Mouse (Mus musculus): ENCODE data around the gene Saysd1. TPM values are rescaled to one million over a fixed set of nuclear protein-coding genes. Genes with fewer than 3 reads are reported as not detected.

Gene Saysd1
- 11.4 and 15.3 TPM in 2 replicates for polyA plus RNA-seq (2014; fragmentation: Nextera tagmentation; extraction: Ambion mirVana)

DNA sequence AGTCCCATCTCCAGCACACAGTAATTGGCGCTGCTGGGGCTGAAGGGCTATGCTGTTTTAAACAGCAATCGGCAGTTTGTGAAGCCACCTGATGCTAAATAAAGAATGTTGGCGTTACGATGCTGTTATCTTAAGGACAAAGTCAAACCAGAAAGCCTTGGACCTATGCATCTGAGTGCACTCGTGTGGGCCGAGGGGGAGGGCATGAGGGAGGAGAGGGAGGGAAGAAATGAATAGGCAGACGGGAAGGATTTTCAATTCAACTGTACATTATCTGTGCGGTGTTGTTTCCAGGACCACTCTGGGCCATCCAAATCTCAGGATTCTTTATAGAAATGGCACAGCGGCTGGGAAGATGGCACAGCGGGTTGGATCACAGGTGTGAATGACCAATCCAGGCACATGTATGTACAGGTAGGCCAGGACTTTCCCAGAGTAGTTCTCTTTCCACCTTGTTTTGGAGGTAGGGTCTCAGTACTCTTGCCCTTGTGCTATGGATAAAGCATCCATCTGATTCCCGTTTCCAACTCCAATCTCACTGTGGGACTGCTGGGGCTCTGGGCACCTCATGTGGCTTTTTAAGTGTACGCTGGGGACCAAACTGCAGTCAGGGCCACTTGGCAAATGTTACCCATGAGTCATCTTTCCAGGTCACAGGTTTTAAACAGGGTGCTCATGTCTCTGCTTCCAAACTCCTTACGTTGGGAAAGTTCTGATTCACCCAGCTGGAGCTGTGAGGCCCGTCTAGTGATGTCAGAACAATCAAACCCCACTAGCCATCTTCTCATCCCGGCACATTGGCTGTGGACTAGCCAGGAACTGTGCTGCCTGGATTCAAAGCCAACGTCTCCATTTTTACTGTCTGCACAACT lies at the start of gene Saysd1:
Saysd1 (minus strand) TSS at position 51 of the 872 bp plus-strand sequence.
- no peaks in the 10 kb centered on the region; the same call in 1 of the 2 replicates for H3K4me1 ChIP-seq (ENCODE audit: control insufficient read depth, insufficient read depth, low read length)
- no peak within 1 kb of the TSS for H3K4me2 ChIP-seq (ENCODE audit: low read depth, severe bottlenecking)
- ATAC-seq (ENCODE audit: insufficient number of reproducible peaks, low FRiP score, low TSS enrichment, low read depth) (no peak), DNase-seq (ENCODE audit: low spot score) (no peak)
- no peaks in the 10 kb centered on the region for H3K27me3 ChIP-seq (ENCODE audit: control insufficient read depth, insufficient read depth, low read length)
- no peak within 1 kb of the TSS for H3K9ac ChIP-seq (ENCODE audit: low read length)
- H3K27ac ChIP-seq (replicated peaks; ENCODE audit: low read depth, low read length) = no peak within 1 kb of the TSS
- H3K4me3 ChIP-seq (ENCODE audit: low read depth, low read length) = no peak within 1 kb of the TSS
- no peaks in the 10 kb centered on the region for H3K36me3 ChIP-seq (ENCODE audit: control insufficient read depth, insufficient read depth, low read length)
- H3K9me3 ChIP-seq (ENCODE audit: control insufficient read depth, low read length) = no peaks in the 10 kb centered on the region
- 87% methylated on average over 16 of the region's 16 CpGs for WGBS

- Histone ChIP-seq H3K36me3 (ENCODE audit: control insufficient read depth, insufficient read depth, low read length) (no peaks in the 10 kb centered on the region), H3K27me3 (ENCODE audit: control insufficient read depth, insufficient read depth, low read length) (no peaks in the 10 kb centered on the region), H3K4me3 (ENCODE audit: low read depth, low read length) (no peak overlapping the region), H3K4me1 (ENCODE audit: control insufficient read depth, insufficient read depth, low read length) (peaks cover 9% of the 10 kb centered on the region; the same call in 1 of the 2 replicates), H3K4me2 (ENCODE audit: low read depth, severe bottlenecking) (no peak overlapping the region), H3K9me3 (ENCODE audit: control insufficient read depth, low read length) (no peaks in the 10 kb centered on the region), H3K27ac (replicated peaks; ENCODE audit: low read depth, low read length) (no peak overlapping the region), H3K9ac (ENCODE audit: low read length) (no peak overlapping the region)
- ATAC-seq (ENCODE audit: insufficient number of reproducible peaks, low FRiP score, low TSS enrichment, low read depth) = no peak
- WGBS = 84% methylated on average over 9 of the region's 9 CpGs
- no peak for DNase-seq (ENCODE audit: low spot score)
These were observed 47.1 kb upstream of the Saysd1 start for GRCm38 (mm10) chr14:20185426-20185825.

DNA sequence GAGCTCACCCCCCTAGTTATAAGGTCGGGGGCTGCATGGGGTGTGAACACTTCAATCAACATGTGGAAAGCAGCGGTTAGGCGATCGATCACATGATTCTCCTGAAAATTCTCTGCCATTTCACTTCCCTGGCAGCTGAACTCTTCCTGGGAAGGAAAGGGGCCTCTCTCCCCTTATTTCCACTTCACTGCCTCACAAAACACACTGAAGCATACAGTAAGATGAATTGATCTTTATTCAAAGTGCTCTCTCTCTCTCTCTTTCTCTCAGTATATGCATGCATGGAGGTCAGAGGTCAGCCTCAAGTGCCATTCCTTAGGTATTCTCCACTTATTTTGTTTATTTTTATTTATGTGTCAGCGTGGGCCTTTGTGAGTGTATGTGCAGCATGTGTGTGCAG lies 45.4 kb upstream of the Saysd1 start:
- H3K36me3 ChIP-seq (ENCODE audit: control insufficient read depth, insufficient read depth, low read length) = no peaks in the 10 kb centered on the region
- WGBS = 75% methylated on average over 5 of the region's 5 CpGs
- H3K4me2 ChIP-seq (ENCODE audit: low read depth, severe bottlenecking) = no peak overlapping the region
- no peak overlapping the region for H3K9ac ChIP-seq (ENCODE audit: low read length)
- ATAC-seq (ENCODE audit: insufficient number of reproducible peaks, low FRiP score, low TSS enrichment, low read depth) (no peak), DNase-seq (ENCODE audit: low spot score) (no peak)
- H3K9me3 ChIP-seq (ENCODE audit: control insufficient read depth, low read length) = no peaks in the 10 kb centered on the region
- no peak overlapping the region for H3K27ac ChIP-seq (replicated peaks; ENCODE audit: low read depth, low read length)
- H3K4me1 ChIP-seq (ENCODE audit: control insufficient read depth, insufficient read depth, low read length) = peaks cover 9% of the 10 kb centered on the region; the same call in 1 of the 2 replicates
- H3K4me3 ChIP-seq (ENCODE audit: low read depth, low read length) = no peak overlapping the region
- no peaks in the 10 kb centered on the region for H3K27me3 ChIP-seq (ENCODE audit: control insufficient read depth, insufficient read depth, low read length)

DNA sequence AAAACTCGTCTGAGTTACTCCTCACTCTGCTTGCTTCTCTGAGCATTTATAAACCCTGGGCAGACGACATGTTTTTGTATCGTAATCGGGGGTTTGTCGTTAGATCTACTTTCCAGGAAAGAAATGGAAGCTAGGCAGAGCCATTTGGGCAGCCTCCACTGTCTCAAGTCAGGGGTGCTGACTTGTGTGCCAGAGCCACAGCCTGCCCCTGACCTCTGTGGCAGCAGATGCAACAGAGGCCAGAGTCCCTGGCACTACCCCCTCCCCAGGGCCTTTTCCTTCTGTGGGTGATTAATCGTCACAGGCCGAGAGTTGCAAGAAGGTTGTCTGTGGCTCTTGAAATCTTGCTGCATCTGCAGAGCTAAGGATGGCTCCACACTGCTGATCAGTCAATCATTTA lies 44.3 kb upstream of the Saysd1 start:
- Histone ChIP-seq H3K9me3 (ENCODE audit: control insufficient read depth, low read length) (no peaks in the 10 kb centered on the region), H3K9ac (ENCODE audit: low read length) (no peak overlapping the region), H3K27ac (replicated peaks; ENCODE audit: low read depth, low read length) (no peak overlapping the region), H3K27me3 (ENCODE audit: control insufficient read depth, insufficient read depth, low read length) (no peaks in the 10 kb centered on the region), H3K4me3 (ENCODE audit: low read depth, low read length) (no peak overlapping the region), H3K4me1 (ENCODE audit: control insufficient read depth, insufficient read depth, low read length) (peaks cover 9% of the 10 kb centered on the region; the same call in 1 of the 2 replicates), H3K4me2 (ENCODE audit: low read depth, severe bottlenecking) (no peak overlapping the region), H3K36me3 (ENCODE audit: control insufficient read depth, insufficient read depth, low read length) (no peaks in the 10 kb centered on the region)
- ATAC-seq (ENCODE audit: insufficient number of reproducible peaks, low FRiP score, low TSS enrichment, low read depth) = no peak
- no peak for DNase-seq (ENCODE audit: low spot score)
- 80% methylated on average over 7 of the region's 7 CpGs for WGBS

GRCm38 (mm10) chr14:20181466-20181921 lies 43.2 kb upstream of the Saysd1 start, which contains the start of gene Kcnk5:
Kcnk5 (minus strand) TSS chr14:20181809.
- H3K4me3 ChIP-seq (ENCODE audit: low read depth, low read length) = peak within 1 kb of the TSS; percentile 56
- no peak within 1 kb of the TSS for H3K27ac ChIP-seq (replicated peaks; ENCODE audit: low read depth, low read length)

DNA sequence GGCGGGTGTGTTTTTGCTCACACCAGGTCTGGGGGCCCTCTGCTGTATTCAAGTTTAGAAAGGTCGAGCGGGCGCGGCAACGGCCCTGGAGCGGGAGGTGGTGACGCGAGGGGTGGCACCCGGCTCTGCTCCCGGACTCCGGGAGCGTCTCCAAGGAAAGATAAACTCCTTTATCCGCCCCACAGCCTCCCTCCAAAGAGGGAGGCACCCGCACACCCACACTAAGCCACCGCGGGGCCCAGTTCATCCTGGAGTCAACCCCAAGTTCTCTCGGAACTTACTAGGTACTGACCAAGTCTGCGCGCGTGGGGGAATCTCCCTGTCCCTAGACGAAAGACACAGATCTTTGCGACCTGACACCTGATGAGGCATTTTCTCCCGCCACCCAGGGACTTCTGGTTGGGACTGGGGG lies 42.4 kb upstream of the Saysd1 start:
- H3K4me2 ChIP-seq (ENCODE audit: low read depth, severe bottlenecking) = peak overlapping the region; percentile 96
- peaks cover 9% of the 10 kb centered on the region; the same call in 1 of the 2 replicates for H3K4me1 ChIP-seq (ENCODE audit: control insufficient read depth, insufficient read depth, low read length)
- H3K4me3 ChIP-seq (ENCODE audit: low read depth, low read length) = peak overlapping the region; percentile 56
- H3K9ac ChIP-seq (ENCODE audit: low read length) = peak overlapping the region; percentile 61
- ATAC-seq (ENCODE audit: insufficient number of reproducible peaks, low FRiP score, low TSS enrichment, low read depth) (no peak), DNase-seq (ENCODE audit: low spot score) (peak; percentile 42)
- H3K36me3 ChIP-seq (ENCODE audit: control insufficient read depth, insufficient read depth, low read length) = no peaks in the 10 kb centered on the region
- under 1% methylated on average over 24 of the region's 24 CpGs for WGBS
- H3K9me3 ChIP-seq (ENCODE audit: control insufficient read depth, low read length) = no peaks in the 10 kb centered on the region
- H3K27ac ChIP-seq (replicated peaks; ENCODE audit: low read depth, low read length) = no peak overlapping the region
- no peaks in the 10 kb centered on the region for H3K27me3 ChIP-seq (ENCODE audit: control insufficient read depth, insufficient read depth, low read length)

More at GRCm38 (mm10) chr14:20181466-20181921, 43.2 kb upstream of the Saysd1 start, which contains the start of gene Kcnk5:
- peak within 1 kb of the TSS; percentile 61 for H3K9ac ChIP-seq (ENCODE audit: low read length)
- H3K9me3 ChIP-seq (ENCODE audit: control insufficient read depth, low read length) = no peaks in the 10 kb centered on the region
- DNase-seq (ENCODE audit: low spot score) = peak; percentile 96
- peaks cover 9% of the 10 kb centered on the region; the same call in 1 of the 2 replicates for H3K4me1 ChIP-seq (ENCODE audit: control insufficient read depth, insufficient read depth, low read length)
- no peaks in the 10 kb centered on the region for H3K27me3 ChIP-seq (ENCODE audit: control insufficient read depth, insufficient read depth, low read length)
- no peaks in the 10 kb centered on the region for H3K36me3 ChIP-seq (ENCODE audit: control insufficient read depth, insufficient read depth, low read length)
- under 1% methylated on average over 36 of the region's 36 CpGs for WGBS
- peak within 1 kb of the TSS; percentile 96 for H3K4me2 ChIP-seq (ENCODE audit: low read depth, severe bottlenecking)
- peak; percentile 91 for ATAC-seq (ENCODE audit: insufficient number of reproducible peaks, low FRiP score, low TSS enrichment, low read depth)

- DNase-seq (ENCODE audit: low spot score) = no peak
- H3K9ac ChIP-seq (ENCODE audit: low read length) = no peak overlapping the region; the same call in 1 of the 2 replicates
- no peaks in the 10 kb centered on the region for H3K27me3 ChIP-seq (ENCODE audit: control insufficient read depth, insufficient read depth, low read length)
- no peaks in the 10 kb centered on the region for H3K9me3 ChIP-seq (ENCODE audit: control insufficient read depth, low read length)
- no peak for ATAC-seq (ENCODE audit: insufficient number of reproducible peaks, low FRiP score, low TSS enrichment, low read depth)
- H3K4me2 ChIP-seq (ENCODE audit: low read depth, severe bottlenecking) = peak overlapping the region; percentile 96
- peaks cover 9% of the 10 kb centered on the region; the same call in 1 of the 2 replicates for H3K4me1 ChIP-seq (ENCODE audit: control insufficient read depth, insufficient read depth, low read length)
- H3K4me3 ChIP-seq (ENCODE audit: low read depth, low read length) = peak overlapping the region; percentile 56
- 9% methylated on average over 6 of the region's 6 CpGs for WGBS
- no peak overlapping the region for H3K27ac ChIP-seq (replicated peaks; ENCODE audit: low read depth, low read length)
- H3K36me3 ChIP-seq (ENCODE audit: control insufficient read depth, insufficient read depth, low read length) = no peaks in the 10 kb centered on the region
These were observed 42.0 kb upstream of the Saysd1 start for GRCm38 (mm10) chr14:20180304-20180703.

- Histone ChIP-seq H3K27me3 (ENCODE audit: control insufficient read depth, insufficient read depth, low read length) (no peaks in the 10 kb centered on the region), H3K4me2 (ENCODE audit: low read depth, severe bottlenecking) (peak overlapping the region; percentile 96; the same call in 1 of the 2 replicates), H3K4me3 (ENCODE audit: low read depth, low read length) (no peak overlapping the region), H3K27ac (replicated peaks; ENCODE audit: low read depth, low read length) (no peak overlapping the region), H3K9me3 (ENCODE audit: control insufficient read depth, low read length) (no peaks in the 10 kb centered on the region), H3K36me3 (ENCODE audit: control insufficient read depth, insufficient read depth, low read length) (no peaks in the 10 kb centered on the region), H3K4me1 (ENCODE audit: control insufficient read depth, insufficient read depth, low read length) (peaks cover 9% of the 10 kb centered on the region; the same call in 1 of the 2 replicates), H3K9ac (ENCODE audit: low read length) (no peak overlapping the region)
- DNase-seq (ENCODE audit: low spot score) = no peak
- 75% methylated on average over 5 of the region's 5 CpGs for WGBS
- no peak for ATAC-seq (ENCODE audit: insufficient number of reproducible peaks, low FRiP score, low TSS enrichment, low read depth)
These were observed 41.5 kb upstream of the Saysd1 start for GRCm38 (mm10) chr14:20179731-20180280.

Measured in limb, embryonic 11.5 days (tissue).